Mouse (Mus musculus) mouse embryonic stem cell (cell line): Measurements from ENCODE around the gene Klf15.

Source experiments
- in situ Hi-C, 2 experiments: fragments of 300-500 bp; cut with MboI; formaldehyde crosslinking; loops; 1 replicate in 1 of 2; 3 replicates in 1 of 2; pipeline ENCODE4 v1.14.3; 2019 to 2020; ENCODE audit warnings: low sequenced_read_pairs in 2 of 2, low pct_unique_long_range_greater_than_20kb in 1 of 2, mixed read lengths in 1 of 2; ENCODE audit not compliant: unreplicated experiment in 1 of 2

Gene Klf15

DNA sequence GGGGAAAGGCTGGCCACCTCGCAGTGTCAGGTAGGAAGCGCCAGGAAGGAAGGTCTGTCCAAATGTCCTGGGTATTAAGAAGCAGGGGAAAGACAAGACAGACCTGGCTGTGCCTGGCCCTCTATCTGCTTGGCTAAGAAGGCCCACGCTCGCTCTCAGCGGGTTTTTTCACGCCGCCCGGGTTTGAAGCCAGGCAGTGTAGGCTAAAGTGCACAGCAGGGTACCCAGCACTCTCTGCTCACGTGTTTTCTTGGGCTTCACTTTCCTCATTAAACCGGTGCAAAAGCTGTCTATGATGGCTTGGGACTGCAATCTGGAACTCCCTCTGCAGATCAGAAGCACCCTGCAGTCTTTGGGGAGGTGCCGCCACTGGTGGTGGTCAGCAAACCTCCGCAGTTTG lies 605 bp upstream of the Klf15 start:
- in situ Hi-C loops: no loop called here

DNA sequence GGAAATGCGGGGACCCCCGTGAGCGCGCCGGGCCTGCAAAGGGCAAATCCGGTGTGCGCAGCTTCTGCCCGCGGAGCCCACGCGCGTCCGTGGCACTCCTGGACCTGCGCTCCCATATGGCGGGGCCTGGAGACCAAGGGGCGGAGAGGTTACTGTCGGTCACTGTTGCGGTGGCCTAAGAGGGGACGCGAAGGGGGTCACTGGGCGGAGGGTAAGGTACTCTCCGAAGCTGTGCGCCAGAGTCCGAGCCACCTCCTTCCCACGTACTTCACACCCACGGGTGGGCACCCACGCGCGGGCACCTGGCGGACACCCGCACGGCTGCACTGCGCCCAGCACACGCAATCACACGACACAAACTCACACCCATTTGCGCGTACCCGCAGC lies 458 bp downstream of the Klf15 start:
- in situ Hi-C loops: no loop called here

DNA sequence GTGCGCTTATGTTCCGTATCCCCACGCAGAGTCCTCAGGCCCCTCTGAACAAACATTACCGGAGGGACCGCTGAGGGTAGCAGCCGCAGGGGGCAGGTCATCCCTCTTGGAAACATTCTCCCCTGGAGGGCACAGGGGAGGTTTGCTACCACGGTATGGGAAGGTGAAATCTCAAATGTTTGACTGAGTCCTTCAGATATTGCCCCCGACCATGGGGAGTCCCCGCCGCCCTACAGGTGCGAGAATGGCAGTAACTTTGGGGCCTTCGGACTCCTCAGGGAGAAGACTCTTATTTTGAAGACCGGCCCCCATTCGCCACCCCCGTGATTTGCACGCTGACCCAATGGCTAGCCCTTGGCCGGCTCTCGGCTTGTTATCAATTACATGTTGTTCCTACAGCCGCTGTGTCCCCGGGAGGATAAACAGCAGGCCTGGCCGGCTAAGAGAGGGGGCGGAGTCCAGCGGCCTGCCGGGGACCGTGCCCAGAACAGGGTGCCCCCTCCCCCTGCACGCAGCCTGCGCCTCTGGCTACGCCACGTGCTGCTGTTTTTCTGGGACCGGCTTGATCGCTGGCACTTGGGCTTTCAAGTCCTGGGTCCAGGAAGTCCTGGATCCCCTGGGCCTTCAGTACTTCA lies 969 bp downstream of the Klf15 start:
- in situ Hi-C loops: no loop called here

DNA sequence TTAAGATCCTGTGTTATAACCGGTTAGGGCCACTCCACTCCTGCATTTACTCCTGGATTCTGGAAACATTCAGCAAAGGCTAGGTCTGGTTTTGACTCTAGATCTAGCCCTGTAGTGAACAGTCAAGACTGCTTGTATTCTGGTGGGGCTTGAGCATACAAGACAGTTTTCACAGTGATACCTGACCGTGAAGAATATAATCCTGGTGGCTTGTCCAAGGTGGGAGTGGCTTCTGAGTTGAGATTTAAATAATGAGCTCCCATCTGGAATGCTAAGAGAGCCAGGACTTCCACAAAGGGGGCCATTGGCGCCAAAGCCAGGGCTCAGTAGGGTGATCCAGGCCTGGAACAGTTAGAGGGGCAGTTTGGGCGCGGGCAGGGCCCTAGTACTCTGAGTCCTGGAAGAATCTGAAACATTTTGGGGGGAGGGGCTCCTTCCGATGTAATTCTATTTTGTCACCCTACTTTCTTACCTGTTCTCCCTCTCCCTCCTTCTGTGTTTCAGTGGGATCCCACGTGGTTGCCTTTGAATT lies 1.6 kb downstream of the Klf15 start:
- in situ Hi-C loops: no loop called here

DNA sequence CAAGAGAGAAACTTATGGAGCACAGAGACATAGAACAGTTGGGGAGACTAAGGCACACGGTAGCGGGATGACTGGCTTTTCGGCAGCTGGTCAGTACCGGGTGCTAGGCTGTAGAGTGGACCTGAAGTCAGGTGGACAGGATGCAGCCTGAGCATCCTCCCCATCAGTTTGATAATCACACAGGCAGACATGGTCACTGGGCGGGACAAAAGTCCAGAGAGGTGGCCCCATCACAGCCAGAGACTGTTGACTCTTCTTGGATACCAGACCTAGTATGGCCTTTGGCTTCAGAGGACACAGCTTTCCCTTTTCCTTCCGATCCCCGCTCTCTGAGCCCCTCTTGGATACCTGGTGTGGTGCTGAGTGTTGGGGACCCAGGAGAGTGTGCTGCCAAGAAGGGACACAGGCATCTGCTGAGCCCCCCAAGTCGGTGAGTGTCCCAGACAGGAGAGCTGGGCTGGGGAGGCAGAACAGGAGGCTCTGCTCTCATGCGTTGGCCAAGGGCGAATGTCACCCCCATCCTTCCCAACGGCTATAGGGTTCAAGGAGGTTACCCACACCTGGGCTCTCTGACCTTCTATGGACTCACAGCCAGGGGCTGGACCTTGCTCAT lies 2.8 kb downstream of the Klf15 start:
- in situ Hi-C loops: no loop called here

DNA sequence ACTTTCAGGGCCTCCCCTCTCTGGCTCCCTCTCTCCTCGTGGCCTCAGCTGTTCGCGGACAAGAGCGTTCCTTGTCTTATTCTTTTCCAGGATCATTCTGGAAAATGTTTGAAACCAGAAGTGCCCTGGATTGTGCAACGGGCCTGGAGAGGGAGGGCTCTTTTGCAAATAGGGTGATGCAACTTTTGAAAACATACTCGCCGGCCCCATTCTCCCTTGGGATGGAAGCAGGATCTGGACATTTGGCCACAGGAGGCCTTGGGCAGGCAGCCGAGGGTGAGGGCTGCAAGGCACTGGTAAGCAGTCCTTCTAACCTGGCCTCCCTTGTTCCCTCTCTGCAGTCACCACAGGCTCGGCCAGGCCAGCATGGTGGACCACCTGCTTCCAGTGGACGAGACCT lies 3.7 kb downstream of the Klf15 start:
- in situ Hi-C loops: no loop called here

DNA sequence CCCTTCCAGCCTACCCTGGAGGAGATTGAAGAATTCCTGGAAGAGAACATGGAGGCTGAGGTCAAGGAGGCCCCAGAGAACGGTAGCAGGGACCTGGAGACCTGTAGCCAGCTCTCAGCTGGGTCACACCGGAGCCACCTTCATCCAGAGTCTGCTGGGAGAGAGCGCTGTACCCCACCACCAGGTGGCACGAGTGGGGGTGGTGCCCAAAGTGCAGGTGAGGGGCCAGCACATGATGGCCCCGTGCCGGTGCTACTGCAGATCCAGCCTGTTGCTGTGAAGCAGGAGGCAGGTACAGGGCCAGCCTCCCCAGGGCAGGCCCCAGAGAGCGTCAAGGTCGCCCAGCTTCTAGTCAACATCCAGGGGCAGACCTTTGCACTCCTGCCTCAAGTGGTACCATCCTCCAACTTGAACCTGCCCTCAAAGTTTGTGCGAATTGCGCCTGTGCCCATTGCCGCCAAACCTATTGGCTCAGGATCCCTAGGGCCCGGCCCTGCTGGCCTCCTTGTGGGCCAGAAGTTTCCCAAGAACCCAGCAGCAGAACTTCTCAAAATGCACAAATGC lies 4.6 kb downstream of the Klf15 start:
- in situ Hi-C loops: no loop called here

DNA sequence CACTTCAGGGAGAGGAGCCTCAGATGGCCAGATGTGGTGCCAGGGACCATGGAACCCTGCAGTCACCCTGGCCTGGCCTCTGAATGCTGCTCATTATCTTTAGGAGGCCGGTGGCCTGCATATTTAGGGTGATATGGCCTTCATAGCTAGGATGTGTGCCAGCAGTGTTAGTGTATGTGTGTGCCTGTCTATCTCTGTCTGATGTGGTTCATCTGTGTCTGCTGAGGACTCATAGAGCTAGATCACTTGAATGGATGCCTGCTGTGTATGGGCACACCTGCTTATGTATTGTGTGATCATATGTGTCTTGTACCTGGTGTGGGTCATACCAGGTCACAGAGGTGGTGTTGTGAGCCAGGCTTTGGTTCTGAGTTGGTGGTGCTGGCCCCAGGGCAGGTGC lies 5.8 kb downstream of the Klf15 start:
- in situ Hi-C loops: no loop called here

DNA sequence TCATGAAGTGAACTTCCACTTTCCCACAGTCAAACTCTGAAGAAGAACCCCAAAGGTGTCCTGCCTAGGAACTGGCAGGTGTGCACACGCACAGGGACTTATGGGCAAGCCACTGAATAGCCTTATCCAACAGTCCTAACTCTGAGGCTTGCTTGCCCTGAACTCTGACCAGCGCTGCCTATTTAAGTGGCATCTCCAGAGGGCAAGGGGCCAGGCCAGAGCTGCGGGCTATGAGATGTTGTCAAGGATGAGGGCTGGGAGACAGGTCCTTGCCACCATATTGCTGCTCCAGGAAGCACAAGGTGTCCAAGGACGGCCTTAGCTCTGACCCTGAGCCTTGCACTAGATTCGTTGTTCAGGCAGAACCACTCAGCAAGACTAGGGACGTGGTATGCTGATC lies 6.7 kb downstream of the Klf15 start:
- in situ Hi-C loops: no loop called here

DNA sequence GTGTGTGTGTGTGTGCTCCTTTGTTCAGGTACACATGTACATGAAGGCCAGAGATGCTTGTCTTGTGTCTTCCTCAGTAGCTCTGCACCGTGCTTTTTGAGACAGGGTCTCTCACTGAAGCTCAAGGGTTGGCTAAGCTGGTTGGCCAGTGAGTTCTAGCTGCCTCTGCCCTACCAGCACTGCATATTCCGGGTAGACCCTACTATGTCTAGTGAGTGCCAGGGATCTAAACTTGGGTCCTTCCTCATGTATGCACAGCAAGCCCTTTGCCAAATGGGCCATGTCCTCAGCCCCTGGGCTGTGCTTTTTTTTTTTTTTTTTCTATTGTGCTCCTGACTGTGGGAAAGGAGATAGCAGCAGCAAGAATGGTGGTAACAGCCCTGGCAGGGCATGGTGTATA lies 7.9 kb downstream of the Klf15 start:
- in situ Hi-C loops: no loop called here

DNA sequence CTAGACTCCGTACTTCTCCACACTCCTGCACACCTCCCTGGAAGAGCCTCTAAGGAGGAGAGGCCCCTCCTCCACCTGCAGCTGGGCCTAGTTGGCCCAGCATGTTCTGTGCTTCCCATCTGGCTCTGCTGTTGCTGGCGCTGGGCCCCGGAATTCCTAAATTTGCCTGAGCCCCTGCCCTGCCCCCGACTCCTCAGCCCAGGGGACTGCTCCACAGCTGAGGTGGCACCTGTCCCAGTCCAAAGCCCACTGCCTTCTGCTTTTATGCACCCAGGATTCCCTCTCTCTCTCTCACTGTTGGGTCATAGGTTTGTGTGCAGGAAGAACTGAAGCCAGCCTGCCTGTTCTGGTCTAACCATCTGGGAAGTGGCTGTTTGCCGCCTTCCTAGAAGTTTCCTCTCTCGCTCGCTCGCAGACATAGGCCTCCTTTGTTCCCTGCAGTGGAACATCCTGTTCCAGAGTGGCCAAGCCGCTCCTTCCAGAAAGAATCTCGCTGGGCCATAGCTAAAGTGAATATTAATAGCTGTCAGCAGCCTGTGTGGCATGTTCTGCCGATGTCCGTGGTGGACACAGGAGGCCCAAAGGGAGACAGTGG lies 8.7 kb downstream of the Klf15 start:
- in situ Hi-C loops: no loop called here

DNA sequence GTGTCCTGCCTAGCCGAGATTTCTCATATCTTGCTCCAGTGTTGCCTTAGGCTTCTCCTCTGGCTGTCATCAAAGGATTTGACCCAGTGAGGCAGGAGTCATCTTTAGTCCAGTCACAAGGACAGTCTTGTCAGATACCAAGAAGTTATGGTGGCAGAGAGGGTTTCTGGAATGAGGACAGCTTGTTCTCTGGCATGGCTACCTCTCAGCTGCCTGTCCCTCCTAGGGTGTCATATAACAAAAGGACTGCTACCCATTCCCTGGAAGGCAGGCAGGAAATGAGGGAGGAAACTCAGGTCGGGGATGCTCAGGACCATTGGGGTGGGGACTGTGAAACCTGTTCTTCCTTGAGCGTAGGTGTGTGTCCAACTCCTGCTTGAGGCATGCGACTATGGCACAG lies 9.7 kb downstream of the Klf15 start:
- in situ Hi-C loops: no loop called here

DNA sequence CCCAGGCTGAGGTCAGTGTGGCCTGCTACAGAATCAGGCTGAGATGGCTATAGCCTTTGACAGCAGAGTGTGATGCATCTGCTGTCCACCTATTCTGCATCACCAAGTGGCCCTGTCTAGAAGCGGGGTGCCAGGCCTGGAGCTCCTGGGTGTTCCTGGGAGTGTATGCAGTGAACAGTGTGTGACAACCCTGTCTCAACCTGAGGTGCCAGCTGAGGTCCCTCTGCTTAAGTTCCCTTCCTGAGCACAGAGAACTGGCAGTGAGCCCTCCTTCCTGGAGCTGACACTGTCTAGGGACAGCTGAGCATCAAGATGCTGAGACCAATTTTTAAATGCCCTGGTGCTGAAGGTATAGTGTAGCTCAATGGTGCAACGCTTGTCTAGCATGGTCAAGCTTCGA lies 10.3 kb downstream of the Klf15 start:
- in situ Hi-C loops: no loop called here

DNA sequence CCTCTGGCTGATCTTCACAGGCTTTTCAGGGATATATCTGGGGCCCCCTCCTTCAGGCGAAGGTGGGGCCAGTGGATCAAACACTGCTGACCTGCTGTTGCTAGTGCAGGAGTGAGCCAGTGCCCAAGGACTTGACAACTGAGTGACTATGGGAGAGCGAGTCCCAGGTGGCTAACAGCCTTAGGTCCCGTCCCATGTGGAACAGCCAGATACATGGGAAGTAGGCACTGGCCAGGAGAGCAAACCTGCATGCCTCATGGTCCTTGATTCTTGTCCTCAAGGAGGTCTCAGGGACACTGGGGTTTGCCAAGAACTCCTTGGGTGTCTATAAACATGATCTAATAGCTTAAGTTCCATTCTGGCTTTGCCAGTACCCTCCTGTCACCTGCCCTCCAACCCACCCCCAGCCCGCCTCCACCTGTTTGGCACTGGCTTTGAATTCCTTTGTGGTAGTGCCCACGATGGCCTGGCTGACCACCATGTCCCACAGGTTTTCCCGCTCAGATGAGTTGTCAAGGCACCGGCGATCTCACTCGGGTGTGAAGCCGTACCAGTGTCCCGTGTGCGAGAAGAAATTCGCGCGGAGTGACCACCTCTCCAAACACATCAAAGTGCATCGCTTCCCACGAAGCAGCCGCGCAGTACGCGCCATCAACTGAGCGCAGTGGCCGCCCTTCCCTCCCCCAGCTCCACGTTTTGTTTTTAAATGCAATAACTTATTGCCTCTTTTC lies 11.4 kb downstream of the Klf15 start:
- in situ Hi-C loops: no loop called here

DNA sequence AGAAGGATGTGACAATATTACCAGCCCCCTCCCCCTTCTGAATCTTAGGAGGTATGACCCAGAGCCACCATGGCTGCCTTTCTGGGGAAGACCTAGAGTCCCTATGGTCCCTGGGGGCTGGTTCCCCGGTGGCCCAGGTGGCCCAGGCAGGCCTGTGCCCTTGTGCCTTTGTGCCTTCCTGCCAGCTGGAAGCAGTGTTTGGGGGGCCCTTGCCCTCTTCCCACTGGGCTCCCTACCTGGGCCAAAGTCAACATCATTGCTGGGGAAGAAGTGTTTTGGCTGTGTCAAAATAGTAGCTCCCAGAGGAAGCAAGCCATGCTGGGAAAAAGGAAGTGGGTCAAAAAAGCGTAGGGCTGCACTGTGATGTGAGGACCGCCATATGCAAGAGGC lies 12.0 kb downstream of the Klf15 start:
- in situ Hi-C loops: no loop called here

DNA sequence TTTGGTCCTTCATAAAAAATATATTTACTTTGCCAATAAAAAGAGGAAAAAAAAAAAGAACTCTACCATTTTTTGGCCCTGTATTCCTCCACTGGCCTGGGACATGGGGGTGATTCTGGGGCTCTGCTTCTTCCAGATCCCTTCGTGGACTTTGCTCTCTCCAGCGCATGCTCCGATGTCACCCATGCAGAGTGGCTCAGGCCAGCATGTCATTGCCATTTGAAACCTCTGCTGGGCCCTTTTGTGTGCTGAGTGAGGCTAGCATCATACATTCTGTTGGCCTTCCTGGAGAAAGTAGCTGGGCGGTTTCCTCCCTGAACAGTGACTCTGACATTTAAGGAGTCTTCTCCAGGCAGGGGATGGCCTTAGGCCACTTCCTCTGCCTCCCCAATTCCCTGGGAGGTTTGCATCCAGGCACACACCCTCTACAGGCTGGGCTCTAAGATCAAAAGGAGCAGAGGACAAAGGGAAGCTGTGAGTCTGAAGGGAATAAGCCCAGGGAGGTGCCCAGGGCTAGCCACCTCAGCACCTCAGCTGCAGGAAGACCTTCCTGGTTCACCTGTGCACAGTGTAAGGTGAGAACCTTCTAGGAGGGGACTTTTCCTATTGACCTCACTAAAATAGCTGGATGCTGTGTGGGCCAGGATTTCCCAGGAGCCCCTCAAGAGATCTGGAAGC lies 12.9 kb downstream of the Klf15 start:
- in situ Hi-C loops: no loop called here

DNA sequence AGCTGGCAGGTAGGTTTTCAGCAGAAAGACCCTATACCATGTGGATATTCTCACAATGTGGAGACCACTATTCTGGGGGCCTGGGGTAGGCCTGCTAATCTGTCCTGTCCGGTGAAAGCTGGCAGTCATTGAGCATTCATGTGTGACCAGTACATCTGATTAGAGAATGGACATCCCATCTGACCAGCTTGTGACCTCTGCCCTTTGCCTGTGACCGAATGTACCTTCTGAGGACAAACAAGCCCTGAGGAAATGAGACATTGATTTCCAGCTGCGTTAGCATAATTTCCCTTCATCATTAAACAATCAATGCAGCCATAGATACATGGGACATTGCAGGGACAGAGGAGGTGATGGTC lies 13.5 kb downstream of the Klf15 start:
- in situ Hi-C loops: no loop called here

DNA sequence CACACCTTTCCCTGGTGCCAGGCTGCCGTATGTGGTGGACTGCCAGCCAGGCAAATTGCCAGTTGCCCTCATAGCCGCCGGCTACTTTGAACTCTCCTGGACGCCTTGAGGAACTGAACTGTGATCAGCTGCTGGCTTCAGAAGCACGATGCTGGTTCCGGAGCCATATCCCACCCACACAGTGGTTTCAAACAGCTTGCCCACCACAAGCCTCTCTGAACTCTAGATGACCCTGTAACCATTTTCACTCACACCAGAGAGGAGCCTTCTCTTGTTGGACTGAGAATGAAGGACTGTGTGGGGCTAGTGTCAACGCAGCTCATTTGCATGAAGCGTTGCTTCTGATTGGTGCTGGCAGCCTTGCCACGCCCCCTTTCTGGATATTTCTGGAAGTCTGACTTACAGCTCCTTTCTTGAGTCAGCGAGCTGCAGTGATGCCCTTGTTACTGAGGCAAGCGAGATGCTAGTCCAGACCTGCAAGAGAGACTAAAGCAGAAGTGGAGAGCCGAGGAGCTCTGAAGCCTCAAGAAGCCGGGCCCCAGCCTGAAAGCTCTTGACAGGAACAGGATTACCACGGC lies 14.7 kb downstream of the Klf15 start:
- in situ Hi-C loops: no loop called here
